Mouse (Mus musculus) spleen, adult 12 weeks (tissue): ENCODE data around the gene Elmo1.
"Not testable (repeated sequence)": the region's sequence is repeated elsewhere in the genome, so short reads cannot be mapped to it uniquely, and the experiment has no call there.

Experiments
- DNase-seq: peaks from one replicate; pipeline ENCODE4 v3.0.0; 2022; ENCODE audit warnings: low spot score

Elmo1 gene

DNA sequence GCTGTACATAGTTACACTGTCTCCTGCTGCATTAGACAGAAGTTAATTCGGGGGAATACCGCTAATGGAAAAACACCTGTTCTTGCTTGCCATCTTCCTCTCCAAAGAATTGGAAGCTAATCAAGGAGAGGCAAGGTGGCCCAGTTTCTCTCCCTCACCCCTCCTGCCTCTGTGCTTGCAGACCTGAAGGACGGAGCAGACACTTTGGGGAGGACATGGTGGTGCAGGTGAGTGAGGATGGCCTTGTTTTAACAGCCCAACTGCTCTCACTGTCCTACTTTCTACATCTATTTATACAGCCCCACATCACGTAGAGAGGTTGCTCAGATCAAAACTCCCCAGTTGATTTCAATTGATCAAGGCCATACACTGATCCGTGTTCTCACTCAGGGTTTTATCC is 529.5 kb downstream of the Elmo1 start:
- DNase-seq = no peak

DNA sequence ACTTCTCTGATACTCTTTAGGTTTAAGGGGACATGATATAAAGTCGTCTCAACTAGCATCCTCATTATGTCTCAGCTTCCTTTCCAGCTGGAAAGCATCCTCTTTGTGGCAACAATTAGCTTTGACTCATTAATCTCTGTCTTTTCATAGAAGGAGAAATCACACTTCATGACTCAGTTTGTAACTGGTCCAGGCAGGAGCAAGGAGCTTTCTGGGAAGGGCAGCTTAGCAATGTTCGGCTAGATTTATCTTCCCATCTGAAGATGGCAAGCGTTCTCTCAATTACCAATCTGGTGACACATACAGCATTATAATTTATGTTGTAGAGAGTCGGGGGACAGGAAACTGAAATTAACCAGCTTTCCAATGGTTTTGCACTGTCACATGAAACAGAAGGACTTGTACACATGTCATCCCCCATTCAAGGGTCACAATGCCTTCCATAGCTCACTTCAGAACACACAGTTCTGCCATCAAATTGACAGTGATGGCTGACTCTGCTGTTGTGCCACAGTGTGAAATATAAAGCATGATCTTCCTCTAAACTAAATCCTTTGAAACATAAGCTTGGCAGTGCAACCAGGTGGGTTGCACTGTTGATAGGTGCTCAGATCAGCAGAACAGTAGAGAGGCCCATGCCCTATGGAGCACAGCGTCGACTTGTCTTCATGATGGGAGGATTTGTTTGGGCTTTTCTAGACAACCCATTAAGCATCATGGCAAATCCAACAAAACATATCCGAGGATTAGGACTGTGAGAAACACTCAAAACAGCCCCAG is 532.9 kb downstream of the Elmo1 start:
- DNase-seq = no peak

DNA sequence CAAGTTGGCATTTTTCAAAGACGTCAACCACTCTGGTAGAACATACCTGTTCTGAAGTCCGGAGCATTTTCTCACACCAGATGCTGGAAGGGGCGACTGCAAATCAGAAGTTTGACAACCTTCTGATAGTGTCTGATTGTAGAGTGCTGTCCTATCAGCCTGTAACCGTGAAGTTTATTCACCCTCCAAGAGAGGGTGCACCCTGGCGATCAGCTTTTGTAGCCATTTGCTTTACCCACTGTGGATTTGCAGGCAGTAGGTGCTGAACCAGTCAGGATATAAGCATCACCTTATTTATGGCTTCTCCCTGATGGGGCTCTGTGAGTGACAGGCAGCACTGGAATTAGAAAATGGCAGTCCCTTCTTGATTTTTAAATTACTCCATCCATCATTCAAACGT is 537.4 kb downstream of the Elmo1 start:
- DNase-seq = no peak

DNA sequence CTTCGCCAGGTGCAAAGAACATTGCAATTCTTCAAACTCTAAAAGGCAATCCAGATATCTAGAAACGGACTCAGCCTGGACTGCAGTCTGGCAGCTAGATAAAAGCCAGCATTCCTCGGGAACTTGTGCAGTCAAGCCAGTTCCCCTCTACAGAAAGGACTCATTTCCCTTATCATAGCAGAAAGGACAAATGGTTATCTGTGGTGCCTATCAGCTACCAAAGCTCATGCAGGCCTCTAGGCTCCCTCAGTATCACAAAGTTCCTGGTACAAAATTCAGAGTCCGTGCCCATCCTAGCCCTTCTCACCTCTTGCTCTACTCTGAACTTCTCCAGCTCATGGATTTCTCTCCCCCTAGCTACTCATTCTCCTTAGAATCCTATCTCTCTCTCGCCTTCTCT is 542.1 kb downstream of the Elmo1 start:
- no peak for DNase-seq

DNA sequence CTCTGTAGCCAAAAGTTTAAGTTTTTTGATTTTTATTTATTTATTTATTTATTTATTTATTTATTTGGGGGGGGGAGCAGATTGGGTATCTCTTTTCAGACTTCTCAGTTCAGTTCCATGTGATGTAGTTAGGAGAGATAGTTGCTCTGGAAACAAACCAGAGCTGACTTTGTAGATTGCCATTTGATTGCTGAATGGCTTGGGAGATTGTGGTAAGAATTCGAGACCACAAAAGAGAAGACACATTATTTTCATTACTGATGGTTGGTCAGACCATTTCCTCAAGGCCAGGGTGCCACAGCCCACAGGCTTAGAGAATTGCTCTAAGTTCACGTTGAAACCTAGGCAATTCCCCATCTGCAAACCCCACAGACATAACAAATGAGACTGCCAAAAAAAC is 544.3 kb downstream of the Elmo1 start:
- not testable (repeated sequence) for DNase-seq

DNA sequence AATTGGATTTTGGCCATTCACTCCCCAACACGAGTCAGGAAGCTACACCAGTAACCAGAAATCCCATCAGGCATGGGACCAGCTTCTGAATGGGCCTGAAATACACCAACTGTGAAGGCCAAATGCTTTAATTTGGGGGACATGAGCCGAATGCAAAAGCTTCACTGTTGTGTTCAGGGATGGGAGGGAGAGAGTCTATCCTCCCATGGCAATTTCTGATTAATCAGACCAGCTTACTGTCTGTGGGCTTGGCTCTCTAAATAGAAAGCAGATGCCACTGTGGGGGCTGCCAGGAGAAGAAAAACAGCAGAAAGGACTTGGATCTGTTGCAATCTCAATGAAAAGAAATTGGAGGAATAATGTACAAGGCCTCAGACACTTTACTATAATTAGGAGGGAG is 545.2 kb downstream of the Elmo1 start:
- DNase-seq = no peak
